Mouse (Mus musculus) ES-E14 (cell line): Measurements from ENCODE around the gene Ptprm.

ENCODE experiments used
- HCFC1 ChIP-seq: IDR thresholded peaks from 2 replicates; pipeline ENCODE4 v1.6.1; 2012; ENCODE audit warnings: low read length, inconsistent platforms, borderline replicate concordance; ENCODE audit not compliant: insufficient read depth
- MAFK ChIP-seq: IDR thresholded peaks from 2 replicates; pipeline ENCODE4 v1.6.1; 2014; ENCODE audit warnings: mild to moderate bottlenecking, low read depth, low read length, inconsistent platforms; ENCODE audit not compliant: insufficient read depth
- ZC3H11A ChIP-seq: IDR thresholded peaks from 2 replicates; pipeline ENCODE4 v1.6.1; 2012; ENCODE audit warnings: low read depth, mild to moderate bottlenecking, inconsistent platforms, low read length, borderline replicate concordance
- ZNF384 ChIP-seq: IDR thresholded peaks from 2 replicates; pipeline ENCODE4 v1.6.1; 2012; ENCODE audit warnings: low read depth, low read length, inconsistent platforms

DNA sequence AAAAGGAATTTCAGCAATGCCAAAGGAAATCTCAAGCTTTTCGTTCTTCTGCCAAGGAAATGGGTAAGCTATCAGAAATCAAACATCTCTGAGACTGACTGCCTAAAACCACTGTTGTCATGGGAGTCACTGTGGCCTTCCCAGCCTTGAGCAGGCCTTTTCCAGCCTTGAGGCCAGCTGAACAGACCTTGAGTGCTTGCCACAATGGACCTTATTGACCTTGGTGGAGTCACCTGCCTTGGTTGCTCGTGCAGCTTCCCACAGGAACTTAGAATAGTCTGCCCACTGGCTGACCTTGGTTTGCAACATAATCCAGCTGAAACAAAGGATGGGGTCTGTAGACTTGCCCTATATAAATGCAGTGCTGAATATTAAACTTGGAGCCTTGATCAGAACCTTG lies 395.5 kb downstream of the Ptprm start:
- TF ChIP-seq ZC3H11A: no peak
- no peak for TF ChIP-seq ZNF384
- TF ChIP-seq HCFC1: no peak
- TF ChIP-seq MAFK: no peak
